Mouse (Mus musculus) layer of hippocampus, postnatal 14 days (tissue): ENCODE measurements at regions not wholly inside any gene's neighbourhood (a gene's known extent, or its start where the extent isn't known, plus 50 kb on each side); places are given as distances from the start of the nearest gene placed in this dataset.

Source experiments
- DNase-seq, 2 experiments: peaks; one replicate each; pipeline ENCODE4 v3.0.0; 2021 to 2022; ENCODE audit warnings: low spot score in 2 of 2, mixed read lengths in 1 of 2

DNA sequence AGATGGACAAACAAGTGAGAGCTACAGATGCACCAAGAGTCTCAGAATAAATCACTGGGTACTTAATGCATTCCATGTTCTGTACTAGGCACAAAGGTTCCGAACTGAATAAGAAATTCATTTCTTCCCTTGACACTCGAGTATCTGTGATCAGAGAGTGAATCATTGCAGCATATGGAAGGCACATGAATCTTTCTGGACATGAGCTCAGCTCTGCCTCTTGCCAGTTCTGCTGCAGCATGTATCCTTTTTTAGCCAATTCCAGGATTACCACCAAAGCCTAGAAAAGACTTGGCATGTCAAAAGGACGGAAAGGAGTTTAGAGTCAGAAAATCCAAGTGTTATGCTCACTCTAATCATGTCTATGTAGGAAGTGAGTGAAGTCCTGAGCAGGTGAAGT lies 567.0 kb downstream of the Fam181b start:
- no peak for DNase-seq

DNA sequence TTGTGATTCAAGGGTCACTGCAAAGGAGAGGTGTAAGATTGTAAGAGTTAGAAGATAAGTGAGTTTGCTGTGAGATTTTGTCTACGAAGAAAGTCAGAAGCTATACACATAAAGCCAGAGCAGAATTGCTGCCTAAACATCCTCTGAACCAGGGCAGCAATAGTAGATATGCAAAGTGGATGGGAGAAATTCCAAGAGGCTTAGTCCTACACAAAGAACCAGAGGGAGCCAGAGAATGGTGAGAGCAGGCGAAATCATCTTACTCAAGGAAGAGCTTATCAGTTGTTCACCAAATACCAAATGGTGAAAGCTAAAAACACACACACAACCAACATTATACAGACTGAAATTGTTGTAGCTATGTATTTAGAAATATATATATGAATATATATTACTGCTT lies 586.1 kb downstream of the Fam181b start:
- no peak for DNase-seq

DNA sequence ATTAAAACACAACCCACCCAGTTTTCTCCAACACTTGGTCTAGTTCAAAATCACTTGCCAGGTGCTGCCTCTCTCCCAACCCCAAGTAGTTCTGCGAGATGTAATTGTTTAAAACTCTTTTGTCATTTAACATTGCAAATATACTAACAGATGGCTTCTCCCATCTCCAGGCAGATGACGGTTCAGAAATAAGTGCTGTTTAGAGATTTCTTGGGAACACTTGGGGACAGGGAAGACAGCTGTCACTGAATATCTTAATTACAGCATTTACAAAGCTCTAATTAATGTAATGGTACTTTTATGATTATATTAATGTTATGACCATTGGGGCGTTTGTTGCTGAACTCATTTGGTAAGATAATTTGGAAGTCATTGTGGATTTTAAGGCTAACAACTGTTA lies 592.2 kb downstream of the Fam181b start:
- peak in 1 of 2 experiments; percentile 39 for DNase-seq

DNA sequence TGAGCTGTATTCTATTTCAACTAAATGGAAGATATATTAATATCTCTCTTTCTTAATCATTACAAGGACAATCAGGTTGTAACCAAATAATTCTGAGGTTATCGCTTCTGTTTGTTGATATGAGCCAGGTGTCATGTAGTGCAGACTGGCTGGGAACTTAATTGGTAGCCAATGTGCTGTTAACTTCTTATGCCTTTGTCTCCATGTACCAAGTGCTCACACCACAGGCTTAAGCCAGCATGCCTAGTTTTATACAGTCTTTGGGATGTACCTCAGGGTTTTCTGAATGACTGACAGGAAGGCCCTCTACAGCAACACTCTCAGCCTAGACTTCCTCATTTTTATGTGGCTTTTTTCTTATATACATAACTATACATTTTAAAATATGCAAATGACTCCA lies 592.8 kb downstream of the Fam181b start:
- no peak for DNase-seq
